Mouse (Mus musculus): ENCODE measurements at regions not wholly inside any gene's neighbourhood (a gene's known extent, or its start where the extent isn't known, plus 50 kb on each side); places are given as distances from the start of the nearest gene placed in this dataset.

DNA sequence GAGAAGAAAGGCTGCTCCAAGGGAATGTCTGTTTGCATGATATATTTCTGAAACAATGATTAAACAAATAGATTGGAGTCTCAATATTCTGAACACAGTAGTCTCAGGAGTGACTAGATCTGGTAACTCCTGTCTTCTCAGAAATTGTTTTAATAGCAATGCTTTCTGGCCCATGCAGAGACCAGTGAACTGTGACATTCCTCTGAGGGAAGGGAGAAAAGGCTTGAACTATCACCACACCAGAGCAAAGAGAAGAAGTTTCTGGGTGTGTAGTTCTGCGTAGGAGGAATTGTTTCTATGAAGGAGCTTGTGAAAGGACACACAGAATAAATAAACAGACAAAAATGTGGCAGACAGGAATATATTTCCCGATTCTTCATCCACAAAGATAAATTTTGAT, 277.1 kb downstream of the Osr1 start:
- DNase-seq (ENCODE audit: low read depth, low spot score), result no peak

GRCm38 (mm10) chr12:9847465-9848205, 277.7 kb downstream of the Osr1 start:
- DNase-seq (ENCODE audit: low read depth, low spot score), result no peak

- no peak for DNase-seq (ENCODE audit: low read depth, low spot score)
Measured at GRCm38 (mm10) chr12:9855503-9856024, 285.6 kb downstream of the Osr1 start.

DNA sequence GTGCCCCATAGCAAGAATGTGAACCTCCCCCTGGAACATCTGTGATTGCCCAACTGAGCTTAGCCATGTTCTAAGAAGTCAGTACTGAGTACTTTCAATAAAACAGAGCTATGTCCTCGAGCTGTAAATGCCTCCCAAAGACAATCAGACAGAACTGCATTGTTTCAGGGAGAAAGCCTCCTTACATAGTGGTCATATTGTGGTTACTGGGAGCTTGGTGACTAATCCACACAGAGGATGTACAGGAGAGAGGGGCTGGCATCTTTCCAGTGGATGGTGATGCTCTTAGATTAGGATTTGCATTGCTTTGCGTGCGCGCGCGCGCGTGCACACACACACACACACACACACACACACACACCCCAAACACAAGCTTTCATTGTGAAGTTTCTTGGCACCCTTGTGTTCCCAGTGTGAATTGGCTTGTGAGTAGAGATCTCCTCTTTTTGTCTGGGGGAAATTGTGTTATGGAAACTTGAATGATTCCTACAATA, 286.3 kb downstream of the Osr1 start:
- DNase-seq (ENCODE audit: low read depth, low spot score), result no peak

GRCm38 (mm10) chr12:9857990-9858389, 288.1 kb downstream of the Osr1 start:
- no peak for DNase-seq (ENCODE audit: low read depth, low spot score)

GRCm38 (mm10) chr12:9862301-9862700, 292.4 kb downstream of the Osr1 start:
- DNase-seq (ENCODE audit: low read depth, low spot score), result no peak

GRCm38 (mm10) chr12:9872236-9872635, 302.3 kb downstream of the Osr1 start:
- peak; percentile 21 for DNase-seq (ENCODE audit: low read depth, low spot score)

- DNase-seq (ENCODE audit: low read depth, low spot score), result no peak
Measured at GRCm38 (mm10) chr12:9873214-9873613, 303.3 kb downstream of the Osr1 start.

DNA sequence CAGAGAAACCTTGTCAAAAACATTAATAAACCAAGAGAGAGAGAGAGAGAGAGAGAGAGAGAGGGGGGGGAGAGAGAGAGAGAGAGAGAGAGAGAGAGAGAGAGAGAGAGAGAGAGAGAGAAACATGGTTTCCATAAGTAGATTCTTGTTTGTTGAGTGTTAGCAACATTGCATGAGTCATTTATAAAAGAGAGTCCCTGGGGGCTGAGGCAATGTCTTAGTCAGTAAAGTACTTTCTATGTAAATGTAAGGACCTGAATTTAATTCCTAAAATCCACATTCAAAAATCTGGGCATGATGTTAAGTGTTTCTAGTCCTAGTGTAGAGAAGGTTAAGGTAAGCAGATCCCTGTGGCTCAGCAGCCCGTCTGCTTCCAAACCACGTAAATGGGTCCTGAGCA, 304.9 kb downstream of the Osr1 start:
- no peak for DNase-seq (ENCODE audit: low read depth, low spot score)

- DNase-seq (ENCODE audit: low read depth, low spot score), result no peak
Measured at GRCm38 (mm10) chr12:9881953-9882623, 312.2 kb downstream of the Osr1 start.

- no peak for DNase-seq (ENCODE audit: low read depth, low spot score)
Measured at GRCm38 (mm10) chr12:9883037-9883730, 313.3 kb downstream of the Osr1 start.

DNA sequence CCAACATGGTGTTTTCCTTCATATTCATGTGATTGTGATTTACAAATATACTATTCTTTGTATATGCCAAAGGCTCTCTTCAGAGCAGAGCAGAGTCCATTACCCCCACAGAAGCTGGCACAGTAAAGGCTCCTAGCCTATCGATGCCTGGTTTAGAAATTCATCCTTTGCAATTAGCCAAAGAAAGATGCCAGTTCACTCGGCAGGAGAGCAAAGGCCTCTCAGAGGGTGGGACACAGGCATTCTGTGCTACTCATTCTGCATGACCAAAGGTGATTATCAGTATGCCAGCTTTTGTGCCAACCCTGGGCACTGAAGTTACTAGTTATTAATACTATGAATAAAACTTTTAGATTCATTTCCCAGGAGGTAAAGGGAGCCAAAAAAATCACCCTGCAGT, 324.6 kb downstream of the Osr1 start:
- no peak for DNase-seq (ENCODE audit: low read depth, low spot score)

GRCm38 (mm10) chr12:9897980-9898379, 328.1 kb downstream of the Osr1 start:
- DNase-seq (ENCODE audit: low read depth, low spot score), result no peak

- no peak for DNase-seq (ENCODE audit: low read depth, low spot score)
Measured at GRCm38 (mm10) chr12:9898420-9898819, 328.5 kb downstream of the Osr1 start.

DNA sequence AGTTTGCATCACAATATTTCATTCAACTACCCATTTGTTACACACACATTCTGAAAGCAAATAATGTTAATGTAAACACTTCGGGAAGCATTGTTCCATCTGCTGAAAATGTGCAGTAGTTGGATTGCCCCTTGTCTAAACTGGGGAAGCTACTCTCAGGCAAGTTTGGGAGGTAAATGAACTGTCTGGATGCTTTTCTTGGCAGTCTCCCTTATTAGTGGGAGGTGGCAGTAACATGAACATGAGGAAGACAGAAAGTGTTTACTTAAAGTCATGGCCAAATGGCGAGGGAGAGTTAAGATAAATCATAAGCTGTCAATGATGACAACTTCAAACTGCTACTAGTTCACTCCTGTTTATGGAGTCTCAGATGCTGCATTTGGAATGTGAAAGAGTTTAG, 332.0 kb downstream of the Osr1 start:
- DNase-seq (ENCODE audit: low read depth, low spot score), result no peak

DNA sequence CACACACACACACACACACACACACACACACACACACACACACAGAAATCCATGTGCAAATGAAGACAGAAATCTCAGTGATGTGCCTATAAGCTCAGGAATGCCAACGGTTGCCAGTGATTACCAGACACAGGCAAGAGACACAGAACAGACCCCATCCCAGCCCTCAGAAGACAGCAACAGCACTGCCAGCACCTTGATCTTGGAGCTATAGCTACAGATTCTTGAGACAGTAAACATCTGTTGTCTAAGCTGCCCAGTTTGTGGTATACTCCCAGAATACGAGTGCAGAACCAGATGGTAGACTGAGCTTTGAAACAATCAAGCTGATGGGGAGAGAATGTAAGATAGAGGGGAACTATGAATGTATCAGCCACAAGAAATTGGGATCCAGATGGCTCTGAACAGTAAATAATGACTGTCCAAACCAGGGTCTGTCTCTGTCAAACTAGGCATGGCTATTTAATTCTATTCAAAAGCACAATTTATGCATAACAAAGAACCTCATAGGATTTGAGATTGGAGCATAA, 333.9 kb downstream of the Osr1 start:
- DNase-seq (ENCODE audit: low read depth, low spot score), result no peak

GRCm38 (mm10) chr12:9912333-9912732, 342.4 kb downstream of the Osr1 start:
- no peak for DNase-seq (ENCODE audit: low read depth, low spot score)

DNA sequence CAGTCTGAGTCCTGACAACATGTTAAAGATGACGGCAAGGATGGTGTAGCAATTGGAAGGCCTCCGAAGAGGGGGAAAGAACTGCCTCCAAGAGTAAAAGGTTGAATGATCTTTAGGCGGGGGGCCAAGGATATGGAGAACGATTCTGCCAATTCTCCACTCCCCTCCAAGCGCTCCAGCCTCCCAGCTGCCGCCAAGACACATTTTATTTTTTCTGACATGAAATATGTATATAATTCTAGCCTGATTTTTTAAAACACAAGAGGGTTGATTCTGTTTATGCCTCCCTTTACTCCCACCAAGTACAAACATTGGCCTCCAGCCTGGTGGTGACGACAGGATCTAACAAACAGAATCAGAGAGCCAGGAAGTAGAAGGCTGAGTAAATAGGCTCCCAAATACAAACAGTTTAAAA, 345.8 kb downstream of the Osr1 start:
- DNase-seq (ENCODE audit: low read depth, low spot score), result no peak

- DNase-seq (ENCODE audit: low read depth, low spot score), result no peak
Measured at GRCm38 (mm10) chr12:9918026-9918425, 348.1 kb downstream of the Osr1 start.

- no peak for DNase-seq (ENCODE audit: low read depth, low spot score)
Measured at GRCm38 (mm10) chr12:9919007-9919406, 349.1 kb downstream of the Osr1 start.

- DNase-seq (ENCODE audit: low read depth, low spot score), result no peak
Measured at GRCm38 (mm10) chr12:9919433-9919832, 349.5 kb downstream of the Osr1 start.

DNA sequence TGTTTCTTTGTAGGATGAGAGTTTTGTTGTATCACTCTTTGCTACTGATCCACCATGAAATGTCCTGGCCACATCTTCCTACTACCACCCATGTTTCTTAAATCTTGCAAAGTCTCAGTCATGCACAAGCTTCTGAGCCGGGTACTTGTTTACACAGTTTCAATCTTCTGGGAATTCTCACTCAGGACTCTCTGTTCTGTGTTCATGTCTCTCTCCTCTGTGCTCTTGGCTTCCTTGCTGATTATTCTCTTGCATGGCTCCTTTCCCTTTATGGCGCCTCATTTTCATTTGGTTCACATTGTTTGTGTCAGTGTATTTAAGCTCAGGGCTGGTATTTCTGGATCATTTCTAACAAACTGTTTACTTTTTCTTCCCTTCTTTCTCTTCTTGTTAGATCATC, 350.5 kb downstream of the Osr1 start:
- DNase-seq (ENCODE audit: low read depth, low spot score), result no peak

Data from forelimb bud, embryonic 11.5 days (tissue).